Mouse (Mus musculus) inflammation-experienced regulatory T-cells, adult 6 months (primary cell): ENCODE data around the gene Vps37d. TPM values are rescaled to one million over a fixed set of nuclear protein-coding genes. Genes with fewer than 3 reads are reported as not detected.

ENCODE experiments used
- ATAC-seq: one replicate; pipeline ENCODE4 v1.8.0; 2017
- polyA plus RNA-seq, 3 experiments: library from polyadenylated mRNA; unstranded; fragments of 100-300 nt; shearing (Covaris generic); gene quantifications; one replicate each; pipeline ENCODE4 v1.2.1; 2017

Vps37d gene
- polyA plus RNA-seq = not detected

DNA sequence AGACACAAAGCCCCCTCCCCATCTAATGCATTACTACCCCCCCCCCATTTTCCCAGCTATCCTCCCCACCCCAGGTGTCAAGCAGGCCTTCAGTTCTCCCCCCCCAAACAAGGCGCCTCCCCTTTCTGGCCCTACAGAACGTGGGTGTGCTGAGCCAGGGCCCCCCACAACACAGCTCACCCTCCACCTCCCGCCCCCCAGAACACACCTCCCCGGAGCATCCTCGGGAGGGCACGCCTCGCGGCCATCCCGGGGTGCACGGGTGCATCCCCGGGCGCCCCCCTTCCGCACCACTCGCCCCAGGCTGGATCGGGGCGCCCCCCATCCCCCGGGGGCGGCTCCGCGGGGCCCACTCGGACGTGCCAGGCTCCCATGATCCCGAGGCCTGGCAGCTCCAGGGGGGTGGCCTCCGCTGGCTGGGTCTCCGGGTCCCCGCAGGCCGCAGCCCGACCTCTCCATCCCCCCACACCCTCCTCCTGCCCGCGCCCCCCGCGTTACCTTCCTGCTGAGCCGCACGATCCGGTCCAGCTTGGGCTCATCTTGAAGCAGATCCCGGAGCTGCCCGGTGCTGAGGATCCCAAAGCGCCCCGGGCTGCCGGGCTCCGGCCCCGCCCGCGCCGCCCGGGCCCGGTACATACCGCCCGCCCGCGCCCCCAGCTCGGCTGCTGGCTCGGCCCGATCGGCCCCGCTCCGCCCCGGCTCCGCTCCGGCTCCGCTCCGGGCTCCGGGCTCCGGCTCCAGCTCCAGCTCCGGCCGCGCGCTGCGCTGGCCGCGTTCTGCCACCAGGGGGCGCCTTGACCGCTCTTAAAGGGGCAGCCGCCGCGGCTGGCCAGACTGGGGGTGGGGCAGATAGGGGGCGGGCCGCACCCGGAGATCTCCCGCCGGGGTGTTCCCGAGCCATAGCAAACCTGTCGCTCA lies at the start of gene Vps37d:
TSS of gene Vps37d (minus strand) at position 703 of the 918 bp plus-strand sequence.
- ATAC-seq = peak; percentile 71

DNA sequence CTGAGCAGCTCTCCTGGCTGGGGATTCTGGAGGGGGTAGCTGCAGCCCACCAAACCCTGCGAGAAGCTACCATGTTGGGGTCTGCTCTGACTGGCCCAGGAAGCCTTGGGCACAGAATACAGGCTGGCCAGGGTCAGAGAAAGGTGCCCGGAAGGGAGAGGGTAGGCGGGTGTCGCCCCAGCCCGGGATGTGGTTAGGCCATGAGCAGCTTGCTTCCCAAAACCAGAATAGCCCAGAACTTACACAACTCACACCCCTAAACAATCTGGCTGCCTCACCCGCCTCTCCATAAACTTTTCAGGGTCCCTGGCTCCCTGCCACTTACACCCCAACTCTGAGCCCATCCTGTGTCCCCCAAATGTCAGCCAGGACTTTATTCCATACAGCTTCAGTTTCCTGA lies 49.6 kb upstream of the Vps37d start:
- no peak for ATAC-seq

DNA sequence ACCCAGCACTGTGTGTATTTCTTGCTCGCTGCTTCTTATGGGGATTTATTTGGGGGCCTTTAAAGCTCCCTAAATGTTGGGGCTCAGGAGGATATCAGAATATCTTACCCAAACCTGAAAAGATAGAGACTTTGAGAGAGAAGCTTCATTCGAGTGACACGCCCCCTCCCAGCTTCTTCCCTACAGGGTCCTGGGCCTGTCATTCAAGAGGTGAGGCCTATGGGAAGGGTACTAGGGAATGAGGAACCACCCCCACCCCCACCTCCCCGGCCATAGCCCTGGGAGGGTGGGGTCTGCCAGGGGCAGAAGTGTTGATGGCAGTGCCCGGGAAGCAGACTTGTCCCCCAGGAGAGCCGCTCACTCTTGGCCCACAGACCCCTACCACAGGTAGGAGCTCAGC lies 48.1 kb upstream of the Vps37d start:
- no peak for ATAC-seq

DNA sequence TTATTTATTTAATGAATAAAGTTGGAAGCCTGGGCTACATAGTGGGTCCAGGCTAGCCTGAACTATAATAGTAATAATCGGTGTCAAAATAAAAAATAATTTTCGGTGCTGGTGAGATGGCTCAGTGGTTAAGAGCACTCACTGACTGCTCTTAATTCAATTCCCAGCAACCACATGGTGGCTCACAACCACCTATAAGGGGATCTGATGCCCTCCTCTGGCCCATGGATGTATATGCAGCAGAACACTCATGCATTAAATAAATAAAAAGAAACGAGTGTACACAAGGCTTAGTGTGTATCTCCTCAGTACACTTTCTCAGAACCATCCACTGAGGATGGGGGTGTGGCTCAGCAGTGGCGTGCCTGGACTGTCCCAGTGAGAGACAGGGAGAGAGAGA lies 42.7 kb upstream of the Vps37d start:
- ATAC-seq = no peak

DNA sequence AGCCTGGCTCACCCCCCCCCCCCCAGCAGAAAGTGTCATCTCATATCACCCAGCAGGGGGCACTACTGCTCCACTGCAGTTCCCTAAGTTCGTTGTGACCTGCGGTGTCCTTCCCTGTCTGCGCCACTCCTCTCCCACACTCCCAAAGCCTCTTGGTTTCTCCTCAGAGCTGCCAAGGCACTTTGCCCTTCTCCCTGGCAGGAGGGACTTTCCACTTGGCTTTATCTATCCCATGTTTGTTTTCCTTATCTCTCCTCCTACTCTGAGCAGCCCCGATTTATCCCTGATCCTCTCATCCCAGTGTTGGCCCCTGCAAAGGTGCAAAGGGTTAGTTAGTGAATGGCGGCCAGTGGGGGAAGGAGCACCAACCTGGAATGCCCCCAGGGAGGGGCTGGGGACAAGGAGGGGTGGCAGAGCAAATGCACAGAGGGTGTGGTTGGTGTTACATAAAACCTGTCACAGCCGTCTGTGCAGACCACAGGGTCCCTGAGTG lies 40.6 kb upstream of the Vps37d start:
- ATAC-seq = no peak

DNA sequence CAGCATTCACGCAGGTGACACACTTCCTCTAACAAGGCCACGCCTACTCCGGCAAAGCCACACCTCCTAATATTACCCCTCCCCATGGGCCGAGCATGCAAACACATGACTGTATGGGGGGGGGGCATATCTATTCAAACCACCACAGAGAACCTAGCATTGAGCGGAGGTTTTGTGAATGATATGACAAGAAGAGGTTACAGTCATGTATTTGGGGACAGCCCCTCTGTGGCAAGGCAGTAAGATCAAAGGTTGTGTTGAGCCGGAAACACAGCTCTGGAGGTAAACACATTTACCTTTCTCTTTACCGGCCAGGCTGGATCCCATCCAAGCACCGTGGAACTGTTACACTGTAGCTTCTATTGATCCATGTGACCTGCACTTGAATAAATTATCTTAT lies 37.2 kb upstream of the Vps37d start:
- ATAC-seq = peak; percentile 97

DNA sequence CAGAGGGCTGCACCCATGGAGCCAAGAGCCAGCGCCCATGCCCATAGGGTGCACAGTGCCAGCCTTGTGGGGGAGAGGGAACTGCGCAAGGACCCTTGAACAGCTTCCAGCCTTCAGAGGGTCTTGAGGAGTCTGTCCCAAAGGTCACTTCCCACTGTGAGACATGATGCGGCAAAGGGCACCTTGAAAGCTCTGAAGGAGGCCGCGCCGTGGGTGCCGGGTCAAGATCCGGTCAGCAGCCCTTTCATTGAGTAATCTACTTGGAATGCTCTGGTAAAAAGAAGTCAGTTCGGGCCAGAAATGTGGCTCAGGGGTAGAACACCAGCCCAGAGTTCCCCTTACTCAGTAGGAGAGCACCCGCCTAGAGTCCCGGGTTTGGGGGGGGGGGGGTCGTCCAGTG lies 35.7 kb upstream of the Vps37d start:
- no peak for ATAC-seq

DNA sequence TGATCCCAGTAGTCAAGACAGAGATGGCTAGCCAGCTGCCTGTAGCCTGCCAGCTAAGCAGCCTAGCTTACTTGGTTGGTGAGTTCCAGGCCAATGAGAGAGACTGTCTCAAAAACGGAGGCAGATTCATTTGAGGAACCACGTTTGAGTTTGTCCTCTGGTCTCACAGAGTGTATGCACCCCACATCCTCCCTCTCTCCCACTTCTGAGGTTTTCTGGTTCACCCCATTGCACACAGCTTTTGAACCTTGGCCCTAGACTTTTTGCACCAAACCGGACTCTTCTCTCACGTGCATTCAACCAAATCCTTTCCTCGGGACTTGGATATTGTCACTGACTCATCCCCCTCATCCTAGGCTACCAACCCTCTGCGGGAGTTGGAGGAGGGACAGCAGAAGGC lies 31.9 kb upstream of the Vps37d start:
- no peak for ATAC-seq

DNA sequence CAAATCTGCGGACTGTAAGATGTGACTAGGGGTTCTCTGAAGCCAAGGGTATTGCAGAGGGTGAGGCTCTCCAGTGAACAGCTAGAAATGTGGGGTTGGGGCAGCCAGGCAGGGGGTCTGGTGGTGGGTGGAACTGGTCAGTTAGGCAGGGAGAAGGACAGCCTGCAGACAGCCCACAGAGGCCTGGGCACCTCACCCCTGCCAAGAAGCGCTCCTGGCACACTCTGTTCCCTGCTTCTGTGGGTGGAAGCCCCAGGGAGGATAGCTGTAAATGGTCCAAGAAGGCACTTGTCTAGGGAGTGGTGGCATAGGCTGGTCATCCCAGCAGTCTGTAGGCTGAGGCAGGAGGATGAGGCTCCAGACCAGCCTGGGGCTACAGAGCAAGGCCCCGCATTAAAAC lies 31.4 kb upstream of the Vps37d start:
- no peak for ATAC-seq

DNA sequence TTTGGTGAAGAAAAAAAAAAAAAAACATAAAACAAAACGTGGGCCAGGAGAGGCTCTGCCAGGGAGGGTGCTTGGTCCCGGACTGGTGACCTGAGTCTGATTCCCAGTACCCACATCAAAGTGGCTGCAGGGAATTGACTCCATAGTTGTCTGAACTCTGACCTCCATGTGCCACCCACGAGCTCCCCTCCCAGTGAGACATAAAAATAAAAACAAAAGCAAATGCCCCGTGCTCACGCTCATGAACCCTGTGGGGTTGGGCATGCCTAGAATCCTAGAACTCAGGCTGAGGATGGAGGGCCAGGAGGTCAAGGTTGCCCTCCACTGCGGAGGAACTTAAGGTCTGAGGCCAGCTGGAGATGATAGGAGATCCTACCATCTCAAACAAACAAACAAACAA lies 31.0 kb upstream of the Vps37d start:
- ATAC-seq = no peak

DNA sequence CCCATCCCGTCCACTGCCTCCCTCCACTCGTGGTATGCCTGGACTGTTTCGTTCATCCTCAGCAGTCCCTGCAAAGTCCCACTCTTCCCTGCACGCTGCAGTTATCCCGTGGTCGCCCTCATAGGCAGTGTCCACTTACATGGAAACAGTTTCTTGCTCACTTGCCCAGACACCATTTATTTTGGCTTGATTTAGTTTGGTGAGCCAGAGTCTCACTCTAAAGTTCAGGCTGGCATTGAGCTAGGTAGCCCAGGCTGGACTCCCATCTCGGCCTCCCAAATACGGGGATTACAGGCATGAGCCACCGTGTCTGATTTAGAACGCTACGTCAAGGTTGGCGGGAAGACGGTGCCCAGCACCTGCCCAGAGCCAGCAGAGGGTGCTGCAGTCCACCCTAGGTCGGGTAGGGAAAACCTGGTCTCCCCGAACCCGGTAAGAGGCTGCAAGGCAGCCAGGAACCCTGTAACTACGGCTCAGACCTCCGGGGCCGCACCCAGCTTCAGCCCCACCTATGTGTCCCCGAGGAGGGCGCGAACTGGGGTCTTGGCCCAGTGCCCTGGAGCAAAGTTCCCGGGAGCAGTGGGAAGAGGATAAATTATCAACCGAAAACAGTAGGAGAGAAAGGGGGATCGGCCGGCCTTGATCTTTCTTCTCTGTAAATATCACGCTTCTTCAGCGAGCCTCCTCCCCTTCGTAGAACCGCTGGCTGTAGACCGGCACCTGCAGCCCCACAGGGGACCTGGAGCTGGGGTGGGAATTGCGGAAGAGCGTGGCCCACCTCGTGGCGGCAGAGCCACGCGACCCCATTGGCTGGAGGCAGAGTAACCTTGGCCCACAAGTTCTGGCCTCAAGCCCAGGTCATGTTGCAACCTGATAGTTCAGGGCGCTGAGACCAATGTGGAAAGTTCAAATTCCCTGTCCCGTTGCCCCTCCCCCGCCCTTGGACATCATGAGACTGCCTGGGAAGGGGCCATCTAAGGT lies 29.7 kb upstream of the Vps37d start:
- ATAC-seq = peak; percentile 61

DNA sequence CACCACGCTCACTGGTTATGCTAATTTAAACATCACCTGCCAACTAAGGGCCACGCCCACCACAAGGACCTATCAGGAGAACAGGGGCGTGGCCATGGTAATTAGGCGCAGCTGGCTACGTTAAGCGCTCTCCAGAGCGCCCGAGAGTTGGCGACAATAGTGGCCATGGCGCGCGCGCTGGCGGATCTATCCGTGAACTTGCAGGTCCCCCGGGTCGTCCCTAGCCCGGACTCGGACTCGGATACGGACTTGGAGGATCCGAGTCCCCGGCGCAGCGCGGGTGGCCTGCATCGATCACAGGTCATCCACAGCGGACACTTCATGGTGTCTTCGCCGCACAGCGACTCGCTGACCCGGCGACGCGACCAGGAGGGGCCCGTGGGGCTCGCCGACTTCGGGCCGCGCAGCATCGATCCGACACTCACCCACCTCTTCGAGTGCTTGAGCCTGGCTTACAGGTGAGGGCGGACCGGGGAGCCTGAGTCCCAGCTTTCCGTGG lies 28.7 kb upstream of the Vps37d start:
- ATAC-seq = peak; percentile 86

DNA sequence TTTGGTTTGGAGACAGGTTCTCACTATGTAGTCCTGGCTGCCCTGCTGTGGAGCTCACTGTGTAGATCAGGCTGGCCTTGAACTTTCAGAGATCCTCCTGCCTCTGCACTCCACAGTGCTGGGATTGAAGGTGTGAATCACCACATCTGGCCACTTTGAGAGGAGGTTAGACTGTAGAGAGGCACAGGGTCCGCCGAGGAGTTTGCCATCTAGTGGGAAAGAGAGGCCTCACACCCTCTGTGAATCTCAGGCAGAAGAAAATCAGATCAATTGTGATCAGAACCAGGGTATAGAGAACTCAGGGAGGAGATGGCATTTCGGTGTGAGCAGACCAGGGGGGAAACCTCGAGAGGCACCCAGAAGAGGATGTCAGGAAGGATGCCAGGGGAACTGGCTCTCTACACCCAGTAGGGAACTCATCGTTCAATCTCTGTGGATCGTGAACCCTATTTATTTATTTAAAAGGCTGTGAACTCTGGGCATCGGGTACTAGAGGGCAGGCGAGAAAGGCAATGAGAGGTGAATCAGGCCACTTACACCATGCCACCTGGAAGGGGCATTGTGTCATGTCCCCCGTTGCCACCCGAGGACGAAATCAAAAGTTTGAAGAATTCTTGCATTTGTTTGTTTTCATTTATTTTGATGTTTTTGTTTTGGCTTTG lies 26.1 kb upstream of the Vps37d start:
- ATAC-seq = no peak

DNA sequence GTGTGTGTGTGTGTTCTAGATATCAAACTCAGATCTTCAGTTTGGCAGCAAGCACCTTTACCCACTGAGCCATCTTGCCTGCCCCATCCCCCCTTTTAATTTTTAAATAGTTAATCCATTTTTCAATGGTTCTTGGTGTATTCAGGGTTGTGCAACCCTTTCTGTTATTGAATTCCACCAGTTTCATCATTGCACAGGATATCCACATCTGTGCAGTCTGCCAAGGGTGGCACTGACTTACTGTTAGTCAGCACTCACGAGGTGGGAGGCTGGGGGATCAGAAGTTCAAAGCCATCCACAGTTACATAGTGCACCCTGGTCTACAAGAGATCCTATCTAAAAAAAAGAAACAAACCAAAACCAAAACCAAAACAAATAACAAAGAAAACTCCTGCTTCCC lies 22.9 kb upstream of the Vps37d start:
- ATAC-seq = no peak

DNA sequence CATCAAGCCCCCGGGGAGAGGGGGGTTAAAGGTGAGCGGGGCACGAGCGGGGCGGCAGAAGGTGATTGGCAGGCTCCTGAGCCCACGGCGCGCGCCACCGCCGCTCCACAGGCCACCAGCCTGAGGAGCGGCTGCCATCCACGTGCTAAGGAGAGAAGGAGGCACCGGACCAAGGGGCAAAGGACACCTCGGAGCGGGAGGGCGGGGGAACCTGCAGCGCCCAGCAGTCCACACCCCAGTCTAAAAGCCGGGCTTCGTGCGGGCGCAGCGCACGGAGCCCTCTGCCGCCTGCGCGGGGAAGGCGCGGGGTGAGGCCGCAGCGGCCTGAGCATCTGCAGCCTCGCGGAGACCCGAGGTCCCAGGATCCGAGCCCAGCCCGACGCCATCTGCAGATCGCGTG lies 11.6 kb upstream of the Vps37d start, which contains the start of gene Mlxipl:
TSS of gene Mlxipl (plus strand) at position 238 of the 400 bp plus-strand sequence.
- no peak for ATAC-seq

DNA sequence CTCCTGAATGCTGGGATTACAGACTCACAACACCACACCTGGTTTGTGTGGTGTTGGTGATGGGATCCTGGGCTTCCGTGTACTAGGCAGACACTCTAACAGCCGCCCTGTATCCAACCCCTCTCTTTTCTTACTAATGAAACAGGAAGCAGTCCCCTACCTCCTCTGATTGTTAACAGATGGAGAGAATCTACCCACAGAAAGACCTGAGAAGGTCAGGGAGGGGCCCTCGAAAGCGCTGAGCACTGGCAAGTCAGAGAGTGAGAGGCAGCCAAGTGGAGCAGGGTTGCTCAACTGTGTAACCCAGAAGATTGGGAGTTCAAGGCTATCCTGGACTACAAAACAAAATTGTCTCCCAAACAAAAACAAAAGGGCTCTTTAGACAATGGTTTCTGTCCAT lies 8.8 kb upstream of the Vps37d start:
- ATAC-seq = no peak

DNA sequence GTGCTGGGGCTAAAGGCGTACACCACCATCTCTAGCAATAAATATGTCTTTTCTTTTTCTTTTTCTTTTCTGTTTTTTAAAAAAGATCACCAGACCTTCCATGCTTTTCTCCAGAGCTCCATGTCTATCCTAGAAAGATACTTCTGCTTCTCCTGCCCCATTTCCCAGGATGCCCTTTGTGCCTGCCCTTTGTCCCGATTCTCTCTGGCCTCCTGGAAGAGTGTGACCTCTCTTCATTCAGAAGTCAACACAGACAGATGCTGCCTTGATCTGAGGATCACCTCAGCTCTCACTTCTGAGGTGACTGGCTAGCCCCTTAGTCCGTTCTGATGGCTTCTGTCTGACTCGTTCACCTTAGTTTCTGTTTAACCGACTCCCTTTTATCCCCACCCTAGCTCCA lies 2.5 kb upstream of the Vps37d start:
- ATAC-seq = no peak

DNA sequence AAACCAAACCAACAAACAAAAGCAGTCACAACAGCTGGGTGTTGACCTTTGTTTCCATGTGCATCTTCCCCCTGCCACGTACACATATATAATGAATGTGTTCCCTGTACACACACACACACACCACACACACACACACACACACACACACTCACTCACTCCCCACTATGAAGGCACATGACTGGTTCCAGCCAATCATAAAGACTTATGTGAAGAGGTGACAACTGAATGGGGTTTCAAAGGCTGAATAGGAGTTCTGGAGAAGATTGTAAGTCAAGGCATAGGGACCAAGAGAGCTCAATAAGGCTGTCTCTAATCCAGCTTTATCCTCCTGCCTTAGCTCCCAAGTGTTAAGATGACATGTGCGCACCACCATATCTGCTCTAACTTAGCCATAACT lies 1.5 kb upstream of the Vps37d start:
- no peak for ATAC-seq

DNA sequence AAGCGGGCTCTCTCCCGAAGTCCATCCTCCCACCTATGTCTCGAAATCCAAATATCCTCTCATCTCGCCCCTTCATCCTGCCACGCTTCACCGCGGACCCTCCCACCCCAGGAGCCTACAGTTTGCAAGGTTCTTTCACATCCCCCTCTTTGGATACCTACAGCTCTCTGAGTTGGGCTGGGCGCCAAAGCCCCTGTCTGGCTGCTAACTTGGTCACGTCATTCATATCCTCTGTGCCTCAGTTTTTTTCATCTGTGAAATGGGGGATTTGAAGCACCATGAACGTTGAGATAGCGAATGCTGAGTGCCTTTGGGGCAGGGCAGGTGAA lies 380 bp upstream of the Vps37d start:
- ATAC-seq = peak; percentile 25

DNA sequence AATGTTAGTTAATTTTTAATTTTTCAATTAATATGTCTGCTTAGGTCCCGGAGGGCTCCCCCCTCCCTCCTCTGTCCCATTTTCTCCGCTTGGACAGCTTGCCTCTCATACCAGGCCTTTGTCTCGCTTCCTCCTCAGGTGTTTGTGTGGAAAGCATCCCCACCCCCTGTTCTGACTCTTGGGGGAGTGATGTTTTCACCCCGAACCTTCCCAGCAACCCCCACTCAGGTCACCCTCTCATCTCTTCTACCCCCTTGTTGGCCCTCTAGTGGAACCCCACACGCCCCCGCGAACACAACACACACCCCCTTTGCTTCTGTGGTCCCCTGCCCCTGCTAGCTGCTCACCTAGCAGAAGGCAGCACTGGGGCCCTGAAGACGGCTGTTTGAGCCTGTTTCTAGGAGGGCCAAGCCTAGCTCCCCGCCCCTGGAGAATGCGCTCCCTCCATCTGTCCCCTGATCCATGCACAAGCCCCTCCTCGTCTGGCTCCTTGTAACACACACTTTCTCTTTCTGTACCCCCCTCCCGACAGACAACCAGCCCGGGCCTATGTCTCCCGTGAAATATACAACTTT lies 1.0 kb downstream of the Vps37d start:
- ATAC-seq = no peak

DNA sequence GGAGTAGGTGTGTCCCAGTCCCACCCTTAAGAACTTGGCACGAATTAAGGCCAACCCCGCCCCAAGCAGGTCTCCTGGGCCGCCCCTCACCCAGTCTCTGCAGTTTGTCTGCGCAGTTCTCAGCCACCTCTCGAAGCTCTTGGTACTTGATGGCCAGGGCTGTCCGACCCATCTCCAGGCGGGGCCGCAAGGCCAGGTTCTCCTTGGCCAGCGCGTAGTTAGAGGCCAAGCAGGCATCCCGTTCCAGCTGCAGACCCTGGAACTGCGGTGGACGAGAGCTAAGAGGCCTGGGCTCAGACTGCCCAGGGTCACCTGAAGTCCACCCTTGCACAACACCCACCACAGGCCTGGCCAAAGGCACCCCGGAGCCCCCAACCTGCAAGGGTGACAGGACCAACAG lies 1.7 kb downstream of the Vps37d start:
- no peak for ATAC-seq

DNA sequence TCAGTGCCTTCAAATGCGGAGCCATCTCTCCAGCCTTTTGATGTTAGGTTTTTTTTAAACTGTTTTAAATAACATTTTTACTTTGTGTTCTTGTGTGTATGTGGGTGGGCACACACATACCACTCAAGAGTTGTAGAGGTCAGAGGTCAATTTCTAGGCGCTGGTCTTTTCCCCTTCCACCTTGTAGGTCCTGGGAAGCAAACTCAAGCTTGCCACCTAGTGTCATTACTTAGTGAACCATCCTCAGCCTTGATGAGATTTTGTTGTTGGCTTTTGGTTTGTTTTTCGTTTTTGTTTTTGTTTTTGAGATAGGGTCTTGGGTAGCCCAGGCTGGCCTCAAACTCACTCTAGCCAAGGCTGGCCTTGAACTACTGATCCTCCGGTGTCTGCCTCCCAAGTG lies 2.4 kb downstream of the Vps37d start:
- no peak for ATAC-seq
